In genomic region chr12:3783196-3783825, GRCm38 (mm10) we compare ENCODE assay signal across 13 mouse cellular contexts. TPM values are rescaled to one million over a fixed set of nuclear protein-coding genes. Genes with fewer than 3 reads are reported as not detected.
A peak's percentile ranks its signal among the peaks of the same experiment; 100 is the strongest.
DNase-seq lines count a peak whose midpoint lies in the region; ATAC-seq lines count a peak whose summit lies in the region.
"Had no signal": no experiment of that assay in that cellular context is flagged by ENCODE, and none has a peak within 500 bp of the region (broad histone marks: within the 10 kb centered on the region; RNA-seq: fewer than 3 reads in every experiment).

No protein-coding gene starts in this region.

- H3K4me1 ChIP-seq in hindbrain, embryonic 11.5 days (replicated peaks; ENCODE audit: control insufficient read depth, insufficient read depth, low read length): peaks cover 15% of the 10 kb centered on the region
- peaks cover 34% of the 10 kb centered on the region for H3K4me1 ChIP-seq in neural tube, embryonic 12.5 days
- H3K4me1 ChIP-seq in intestine, embryonic 16.5 days (ENCODE audit: control insufficient read depth, insufficient read depth, low read length): peaks cover 80% of the 10 kb centered on the region

- DNase-seq in layer of hippocampus, postnatal 36 days: peak; percentile 29 to 37
- no peak for DNase-seq in layer of hippocampus, adult 9-10 months (ENCODE audit: low spot score)
- DNase-seq in embryo, embryonic 11 days: peak; percentile 45
- no peak for DNase-seq in hindbrain, embryonic 11.5 days (ENCODE audit: low spot score)
- DNase-seq in heart, adult 18-20 months: no peak
- no peak for DNase-seq in right cerebral cortex, adult 2 months (ENCODE audit: low spot score in 2 of 2)
- DNase-seq: kidney, postnatal 10 days; thymus, postnatal 4 days had no signal

- H3K9me3 ChIP-seq in hindbrain, embryonic 11.5 days (ENCODE audit: control insufficient read depth, low read length): no peaks in the 10 kb centered on the region
- H3K9me3 ChIP-seq in neural tube, embryonic 12.5 days: no peaks in the 10 kb centered on the region
- no peaks in the 10 kb centered on the region for H3K9me3 ChIP-seq in intestine, embryonic 16.5 days (ENCODE audit: control insufficient read depth, low read length)
- H3K9me3 ChIP-seq: embryonic facial prominence, embryonic 13.5 days had no signal

- no peaks in the 10 kb centered on the region for H3K36me3 ChIP-seq in hindbrain, embryonic 11.5 days (ENCODE audit: control insufficient read depth, insufficient read depth, low read length)
- H3K36me3 ChIP-seq in neural tube, embryonic 12.5 days: no peaks in the 10 kb centered on the region
- H3K36me3 ChIP-seq in intestine, embryonic 16.5 days (ENCODE audit: control insufficient read depth, insufficient read depth, low read length): no peaks in the 10 kb centered on the region
- H3K36me3 ChIP-seq: embryonic facial prominence, embryonic 13.5 days had no signal

- H3K4me2 ChIP-seq in hindbrain, embryonic 11.5 days (replicated peaks; ENCODE audit: low read depth, low read length): no peak overlapping the region
- no peak overlapping the region for H3K4me2 ChIP-seq in neural tube, embryonic 12.5 days (replicated peaks)
- no peak overlapping the region for H3K4me2 ChIP-seq in intestine, embryonic 16.5 days (ENCODE audit: low read depth, low read length)
- H3K4me2 ChIP-seq: embryonic facial prominence, embryonic 13.5 days had no signal

- no peak overlapping the region for H3K27ac ChIP-seq in hindbrain, embryonic 11.5 days (ENCODE audit: low read depth, low read length)
- no peak overlapping the region for H3K27ac ChIP-seq in neural tube, embryonic 12.5 days
- no peak overlapping the region; the same call in 1 of the 2 replicates for H3K27ac ChIP-seq in intestine, embryonic 16.5 days (ENCODE audit: low read length)
- H3K27ac ChIP-seq: embryonic facial prominence, embryonic 13.5 days; liver, embryonic 14.5 days had no signal

- WGBS in hindbrain, embryonic 11.5 days: 56% methylated on average over 3 of the region's 3 CpGs
- 54% methylated on average over 3 of the region's 3 CpGs for WGBS in neural tube, embryonic 12.5 days
- 36% methylated on average over 3 of the region's 3 CpGs for WGBS in intestine, embryonic 16.5 days

- no peaks in the 10 kb centered on the region for H3K27me3 ChIP-seq in hindbrain, embryonic 11.5 days (ENCODE audit: control insufficient read depth, insufficient read depth, low read length)
- H3K27me3 ChIP-seq in neural tube, embryonic 12.5 days (replicated peaks): no peaks in the 10 kb centered on the region
- H3K27me3 ChIP-seq in intestine, embryonic 16.5 days (replicated peaks; ENCODE audit: control insufficient read depth, insufficient read depth, low read length): no peaks in the 10 kb centered on the region
- H3K27me3 ChIP-seq: CH12.LX; embryonic facial prominence, embryonic 13.5 days had no signal

- no peak overlapping the region for H3K9ac ChIP-seq in hindbrain, embryonic 11.5 days (ENCODE audit: low read depth, low read length)
- H3K9ac ChIP-seq in neural tube, embryonic 12.5 days: no peak overlapping the region
- no peak overlapping the region for H3K9ac ChIP-seq in intestine, embryonic 16.5 days (ENCODE audit: low read depth, low read length)
- H3K9ac ChIP-seq: embryonic facial prominence, embryonic 13.5 days; liver, embryonic 14.5 days had no signal

- ATAC-seq in hindbrain, embryonic 11.5 days (ENCODE audit: low FRiP score): 0 out of 2 replicates have a peak, but pooled peaks have one; percentile 8
- 0 out of 2 replicates have a peak, but pooled peaks have one; percentile 23 for ATAC-seq in neural tube, embryonic 12.5 days (ENCODE audit: low FRiP score, low read depth)
- no peak for ATAC-seq in intestine, embryonic 16.5 days

- H3K4me3 ChIP-seq in hindbrain, embryonic 11.5 days (ENCODE audit: low read depth, low read length): no peak overlapping the region
- no peak overlapping the region for H3K4me3 ChIP-seq in neural tube, embryonic 12.5 days
- H3K4me3 ChIP-seq in intestine, embryonic 16.5 days (ENCODE audit: low read length): no peak overlapping the region
- H3K4me3 ChIP-seq: embryonic facial prominence, embryonic 13.5 days had no signal

RNA-seq across cellular contexts. Expression of gene Dnmt3a, which starts 22.5 kb away (rescaled TPM):
- 10 to 100 TPM; 75.4 to 79.8 TPM for total RNA-seq in layer of hippocampus, postnatal 36 days (2021)
- 68.6 and 75.5 TPM in 2 replicates for polyA plus RNA-seq in hindbrain, embryonic 11.5 days (2014; fragmentation: Nextera tagmentation; extraction: Ambion mirVana)
- 146 and 175 TPM in 2 replicates for polyA plus RNA-seq in neural tube, embryonic 12.5 days (2016; fragmentation: Nextera tagmentation; extraction: Ambion mirVana)
- 10 to 100 TPM; 38.8 to 42.4 TPM for total RNA-seq in heart, adult 18-20 months (2021)
- 52.8 and 53.8 TPM in 2 replicates for polyA plus RNA-seq in intestine, embryonic 16.5 days (2015; fragmentation: Nextera tagmentation; extraction: Ambion mirVana)

Comparison
In these comparisons a context has a peak if more than half of its experiments do, and no peak if none do; other contexts are left out.
1. DNase-seq: peak in layer of hippocampus, postnatal 36 days (2 of 2) and embryo, embryonic 11 days (single experiment); none in layer of hippocampus, adult 9-10 months (single experiment), hindbrain, embryonic 11.5 days (single experiment), heart, adult 18-20 months (0 of 2) and right cerebral cortex, adult 2 months (0 of 2).